Comparison of ENCODE assay signal across 7 mouse cellular contexts in genomic region chr1:97662324-97662723, GRCm38 (mm10). TPM values are rescaled to one million over a fixed set of nuclear protein-coding genes. Genes with fewer than 3 reads are reported as not detected.
DNase-seq lines count a peak whose midpoint lies in the region; ATAC-seq and TF ChIP-seq lines count a peak whose summit lies in the region.

No protein-coding gene starts in this region.

- no peaks in the 10 kb centered on the region for H3K36me3 ChIP-seq in thymus, adult 2 months (ENCODE audit: control insufficient read depth, insufficient read depth, low read length)
- H3K36me3 ChIP-seq in embryonic facial prominence, embryonic 15.5 days = no peaks in the 10 kb centered on the region
- no peaks in the 10 kb centered on the region for H3K36me3 ChIP-seq in limb, embryonic 10.5 days
- H3K36me3 ChIP-seq in midbrain, embryonic 14.5 days (ENCODE audit: control insufficient read depth, insufficient read depth, low read length) = no peaks in the 10 kb centered on the region

- no peak overlapping the region for H3K27ac ChIP-seq in thymus, adult 2 months (ENCODE audit: control insufficient read depth, insufficient read depth, low read length)
- H3K27ac ChIP-seq in embryonic facial prominence, embryonic 15.5 days (replicated peaks) = peak overlapping the region; percentile 90; the same call in 1 of the 2 replicates
- H3K27ac ChIP-seq in limb, embryonic 10.5 days = peak overlapping the region; percentile 91
- peak overlapping the region; percentile 99 for H3K27ac ChIP-seq in midbrain, embryonic 14.5 days (replicated peaks; ENCODE audit: low read depth, low read length)

- DNase-seq in thymus, adult 2 months = no peak
- DNase-seq in thymus, postnatal 14 days = no peak
- DNase-seq in limb, embryonic 10.5 days (ENCODE audit: low spot score) = no peak
- DNase-seq in midbrain, embryonic 14.5 days = no peak
- DNase-seq in gastrocnemius, adult 8-10 months (ENCODE audit: low spot score in 2 of 2) = no peak
- no peak for DNase-seq in left cerebral cortex, adult 9 months (ENCODE audit: low spot score in 2 of 2)

- WGBS in thymus, adult 2 months = 29% methylated on average over 7 of the region's 7 CpGs
- WGBS in embryonic facial prominence, embryonic 15.5 days = 21% methylated on average over 7 of the region's 7 CpGs
- 24% methylated on average over 7 of the region's 7 CpGs for WGBS in limb, embryonic 10.5 days
- 14% methylated on average over 7 of the region's 7 CpGs for WGBS in midbrain, embryonic 14.5 days

- H3K27me3 ChIP-seq in thymus, adult 2 months (ENCODE audit: control insufficient read depth, insufficient read depth, low read length) = no peaks in the 10 kb centered on the region
- H3K27me3 ChIP-seq in embryonic facial prominence, embryonic 15.5 days = no peaks in the 10 kb centered on the region
- H3K27me3 ChIP-seq in limb, embryonic 10.5 days (ENCODE audit: low read depth, poor library complexity, severe bottlenecking) = peaks cover 4% of the 10 kb centered on the region; the same call in 1 of the 2 replicates
- H3K27me3 ChIP-seq in midbrain, embryonic 14.5 days (ENCODE audit: control insufficient read depth, insufficient read depth, low read length) = no peaks in the 10 kb centered on the region

- H3K4me2 ChIP-seq in embryonic facial prominence, embryonic 15.5 days (replicated peaks) = peak overlapping the region; percentile 66
- H3K4me2 ChIP-seq in midbrain, embryonic 14.5 days (ENCODE audit: low read length) = peak overlapping the region; percentile 66

- no peak for TF ChIP-seq CTCF in thymus, adult 2 months (IDR thresholded peaks at IDR 0.05; ENCODE audit: borderline replicate concordance, control insufficient read depth, extremely low read depth, insufficient read depth, low read length, poor library complexity)

- TF ChIP-seq POLR2A in thymus, adult 2 months (IDR thresholded peaks at IDR 0.05; ENCODE audit: control insufficient read depth, extremely low read depth, insufficient read depth, low read length, poor library complexity) = no peak; the same call in 1 of the 2 replicates

- H3K4me3 ChIP-seq in thymus, adult 2 months (ENCODE audit: control insufficient read depth, insufficient read depth, low read length) = peak overlapping the region; percentile 90
- H3K4me3 ChIP-seq in embryonic facial prominence, embryonic 15.5 days (replicated peaks) = peak overlapping the region; percentile 80
- peak overlapping the region; percentile 84 for H3K4me3 ChIP-seq in limb, embryonic 10.5 days
- peak overlapping the region; percentile 99 for H3K4me3 ChIP-seq in midbrain, embryonic 14.5 days (replicated peaks; ENCODE audit: low read depth, low read length)

- peak overlapping the region; percentile 52; the same call in 1 of the 2 replicates for H3K9ac ChIP-seq in embryonic facial prominence, embryonic 15.5 days
- peak overlapping the region; percentile 95 for H3K9ac ChIP-seq in midbrain, embryonic 14.5 days (replicated peaks; ENCODE audit: low read length)

- ATAC-seq in embryonic facial prominence, embryonic 15.5 days (ENCODE audit: insufficient number of reproducible peaks, low FRiP score, low TSS enrichment, low read depth) = no peak
- ATAC-seq in midbrain, embryonic 14.5 days (ENCODE audit: low FRiP score, low TSS enrichment) = no peak

- H3K4me1 ChIP-seq in thymus, adult 2 months (replicated peaks; ENCODE audit: control insufficient read depth, insufficient read depth, low read length) = peaks cover 7% of the 10 kb centered on the region
- peaks cover 10% of the 10 kb centered on the region; the same call in 1 of the 2 replicates for H3K4me1 ChIP-seq in embryonic facial prominence, embryonic 15.5 days
- peaks cover 17% of the 10 kb centered on the region; the same call in 1 of the 2 replicates for H3K4me1 ChIP-seq in limb, embryonic 10.5 days
- peaks cover 28% of the 10 kb centered on the region for H3K4me1 ChIP-seq in midbrain, embryonic 14.5 days (ENCODE audit: control insufficient read depth, insufficient read depth, low read length)

- no peaks in the 10 kb centered on the region for H3K9me3 ChIP-seq in embryonic facial prominence, embryonic 15.5 days (replicated peaks)
- H3K9me3 ChIP-seq in limb, embryonic 10.5 days (replicated peaks) = no peaks in the 10 kb centered on the region
- H3K9me3 ChIP-seq in midbrain, embryonic 14.5 days (ENCODE audit: control insufficient read depth, low read length) = no peaks in the 10 kb centered on the region

RNA-seq across cellular contexts. Expression of gene D1Ertd622e, which starts 0.5 kb away (rescaled TPM):
- 30.2 and 31.2 TPM in 2 replicates for polyA plus RNA-seq in thymus, adult 2 months (2012; rRNA removed)
- polyA plus RNA-seq in embryonic facial prominence, embryonic 15.5 days (2015; fragmentation: Nextera tagmentation; extraction: Ambion mirVana) = 18.7 and 20.2 TPM in 2 replicates
- polyA plus RNA-seq in limb, embryonic 10.5 days (2016; fragmentation: Nextera tagmentation; extraction: Ambion mirVana) = 9.9 and 10.3 TPM in 2 replicates
- polyA plus RNA-seq in midbrain, embryonic 14.5 days (2014; fragmentation: Nextera tagmentation; extraction: Ambion mirVana) = 60.7 and 67.5 TPM in 2 replicates
- total RNA-seq in gastrocnemius, adult 8-10 months (2022) = 10 to 100 TPM; 15.8 to 29.3 (median 25.3) TPM
